Mouse (Mus musculus): ENCODE data around the gene Minos1. TPM values are rescaled to one million over a fixed set of nuclear protein-coding genes. Genes with fewer than 3 reads are reported as not detected.
A peak's percentile ranks its signal among the peaks of the same experiment; 100 is the strongest.

Gene Minos1
- total and polyA plus RNA-seq, 2 experiments from 2014 or later, result 17.1 to 462 TPM

DNA sequence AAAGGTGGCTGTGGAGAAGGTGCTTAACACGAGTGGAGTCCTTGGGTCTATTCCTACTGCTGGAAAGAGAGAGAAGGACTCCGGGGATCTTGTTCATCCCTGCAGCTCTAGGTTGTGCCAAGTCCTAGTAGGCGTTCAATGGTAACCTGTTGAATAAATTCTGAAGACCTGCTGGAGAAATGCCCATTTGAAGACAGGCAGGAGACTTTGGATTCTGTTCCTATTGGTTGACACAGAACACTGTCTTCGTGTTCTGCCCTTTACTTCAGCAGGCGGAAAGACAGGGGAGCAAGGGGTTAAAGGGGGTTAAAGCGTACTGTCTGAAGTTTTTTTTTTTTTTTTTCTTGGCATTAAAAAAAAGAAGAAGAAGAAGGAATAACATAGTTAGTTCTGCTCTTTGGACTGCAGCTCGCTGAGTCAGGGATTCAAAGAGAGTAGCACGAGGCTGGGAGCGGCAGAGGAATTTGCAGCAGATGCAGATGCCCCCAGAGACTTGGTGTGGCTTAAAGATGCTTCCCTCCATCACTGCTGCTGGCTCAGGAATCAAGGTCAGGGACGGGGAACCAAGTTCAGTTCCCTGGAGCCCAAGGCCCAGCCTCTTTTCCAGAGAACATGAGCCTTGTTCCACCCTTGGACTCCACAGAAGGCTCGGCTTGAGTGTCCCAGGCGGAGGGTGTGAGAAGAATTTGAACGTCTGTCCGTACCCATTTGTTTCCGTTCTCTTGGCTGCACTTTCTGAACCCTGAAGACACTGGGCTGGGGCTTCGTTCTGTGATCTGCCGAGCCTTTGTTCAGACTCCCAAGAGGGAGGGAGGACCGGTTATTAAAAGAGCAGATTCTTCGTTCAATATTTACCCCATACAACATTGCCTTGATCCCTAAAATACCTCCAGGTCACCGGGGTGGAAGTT lies 44.4 kb upstream of the Minos1 start:
- Histone ChIP-seq H3K9me3 (ENCODE audit: low read length) (no peaks in the 10 kb centered on the region), H3K9ac (replicated peaks; ENCODE audit: low read length) (no peak overlapping the region), H3K27ac (peak overlapping the region; percentile 2; the same call in 1 of the 2 replicates), H3K27me3 (ENCODE audit: insufficient read depth, low read length) (no peaks in the 10 kb centered on the region), H3K4me1 (ENCODE audit: insufficient read depth, low read length) (no peaks in the 10 kb centered on the region), H3K4me2 (ENCODE audit: low read depth, low read length) (no peak overlapping the region), H3K4me3 (ENCODE audit: low read length) (no peak overlapping the region), H3K36me3 (ENCODE audit: insufficient read depth, low read length) (no peaks in the 10 kb centered on the region)
- WGBS, result 45% methylated on average over 20 of the region's 20 CpGs
- no peak for ATAC-seq
- no peak for TF ChIP-seq CTCF (IDR thresholded peaks at IDR 0.05; ENCODE audit: low read depth)
- peak; percentile 43 for DNase-seq (ENCODE audit: low spot score)

DNA sequence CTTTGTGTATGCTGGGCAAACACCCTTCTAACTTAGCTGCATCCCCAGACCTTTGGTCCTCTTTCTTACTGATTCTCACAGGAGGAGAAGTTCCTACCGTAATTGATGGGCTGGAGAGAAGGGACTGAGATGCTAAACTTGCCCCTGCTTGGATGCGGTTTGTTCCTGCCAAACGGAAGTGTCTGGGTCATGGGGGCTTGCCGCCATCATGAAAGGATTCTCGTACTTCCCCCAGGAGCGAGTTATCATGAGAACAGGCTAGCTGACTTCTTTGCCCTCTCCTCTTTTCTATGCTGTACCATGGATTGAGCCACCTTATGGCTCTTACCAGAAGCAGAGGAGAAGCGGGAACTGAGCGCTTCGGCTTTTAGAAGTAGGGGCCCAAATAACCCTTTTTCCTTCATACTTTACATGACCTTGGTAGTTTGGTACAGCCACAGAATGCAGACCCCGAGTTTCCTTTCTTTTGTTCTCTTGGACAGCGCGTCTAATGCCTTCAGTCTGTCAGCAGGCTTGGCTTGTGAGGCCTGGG lies 38.9 kb upstream of the Minos1 start:
- Histone ChIP-seq H3K4me1 (ENCODE audit: insufficient read depth, low read length) (no peaks in the 10 kb centered on the region), H3K9ac (replicated peaks; ENCODE audit: low read length) (no peak overlapping the region), H3K27ac (no peak overlapping the region), H3K4me2 (ENCODE audit: low read depth, low read length) (no peak overlapping the region), H3K9me3 (ENCODE audit: low read length) (no peaks in the 10 kb centered on the region), H3K27me3 (ENCODE audit: insufficient read depth, low read length) (no peaks in the 10 kb centered on the region), H3K36me3 (ENCODE audit: insufficient read depth, low read length) (no peaks in the 10 kb centered on the region), H3K4me3 (ENCODE audit: low read length) (no peak overlapping the region)
- ATAC-seq, result no peak
- DNase-seq (ENCODE audit: low spot score), result no peak
- WGBS, result 53% methylated on average over 12 of the region's 12 CpGs
- no peak for TF ChIP-seq CTCF (IDR thresholded peaks at IDR 0.05; ENCODE audit: low read depth)

DNA sequence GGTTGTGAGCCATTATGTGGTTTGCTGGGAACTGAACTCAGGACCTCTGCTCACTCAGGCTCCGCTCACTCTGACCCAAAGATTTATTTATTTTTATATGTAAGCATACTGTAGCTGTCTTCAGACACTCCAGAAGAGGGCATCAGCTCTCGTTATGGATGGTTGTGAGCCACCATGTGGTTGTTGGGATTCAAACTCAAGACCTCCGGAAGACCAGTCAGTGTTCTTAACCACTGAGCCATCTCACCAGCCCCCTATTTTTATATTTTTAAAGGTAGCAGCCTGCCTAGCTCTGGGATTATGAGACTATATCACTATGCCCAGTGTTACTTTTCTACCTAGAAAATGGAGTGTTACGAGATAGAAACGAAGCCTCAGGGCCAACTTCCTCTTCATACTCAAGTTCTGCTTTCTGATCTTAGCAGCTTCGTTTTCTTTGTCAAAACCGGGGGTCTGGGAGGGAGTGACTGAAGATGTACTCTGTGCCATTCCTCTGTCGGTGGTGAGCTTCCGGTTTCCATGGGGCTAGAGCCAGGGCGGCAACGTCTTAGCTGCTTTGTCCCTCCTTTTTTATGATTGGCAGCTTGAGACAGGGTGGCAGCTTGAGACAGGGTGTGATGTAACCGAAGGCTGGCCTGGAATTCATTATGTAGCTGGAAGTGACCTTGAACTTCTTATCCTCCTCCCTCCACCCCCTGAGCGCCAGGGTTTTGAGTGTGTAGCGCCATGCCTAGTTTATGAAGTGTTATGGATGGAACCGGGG lies 38.3 kb upstream of the Minos1 start:
- no peak for TF ChIP-seq CTCF (IDR thresholded peaks at IDR 0.05; ENCODE audit: low read depth)
- Histone ChIP-seq H3K9ac (replicated peaks; ENCODE audit: low read length) (no peak overlapping the region), H3K4me1 (ENCODE audit: insufficient read depth, low read length) (no peaks in the 10 kb centered on the region)

DNA sequence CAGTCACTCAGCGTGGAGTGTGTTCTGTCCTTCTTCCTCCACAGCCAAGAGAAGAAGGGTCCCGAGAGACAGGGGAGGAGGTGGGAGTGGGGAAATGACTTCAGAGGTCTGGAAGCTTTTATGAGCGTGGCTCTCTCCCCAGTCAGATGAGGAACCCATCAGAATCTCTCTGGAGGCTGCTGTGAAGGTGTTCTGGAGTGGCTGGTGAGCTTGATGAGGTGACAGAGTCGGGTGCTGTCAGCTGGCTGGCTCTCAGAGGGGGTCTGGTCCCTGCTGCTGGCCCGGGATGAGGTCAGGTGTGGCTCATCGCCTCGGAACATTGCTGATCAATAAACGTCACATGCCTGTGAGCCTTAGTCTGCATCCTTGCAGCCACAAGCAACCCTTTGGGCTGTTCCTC lies 36.2 kb upstream of the Minos1 start:
- no peak for TF ChIP-seq CTCF (IDR thresholded peaks at IDR 0.05; ENCODE audit: low read depth)

More for the DNA sequence above, 38.3 kb upstream of the Minos1 start:
- no peak for ATAC-seq
- Histone ChIP-seq H3K9me3 (ENCODE audit: low read length) (no peaks in the 10 kb centered on the region), H3K36me3 (ENCODE audit: insufficient read depth, low read length) (no peaks in the 10 kb centered on the region), H3K4me3 (ENCODE audit: low read length) (no peak overlapping the region), H3K27me3 (ENCODE audit: insufficient read depth, low read length) (no peaks in the 10 kb centered on the region), H3K4me2 (ENCODE audit: low read depth, low read length) (no peak overlapping the region), H3K27ac (no peak overlapping the region)
- WGBS, result 70% methylated on average over 15 of the region's 15 CpGs
- no peak for DNase-seq (ENCODE audit: low spot score)

DNA sequence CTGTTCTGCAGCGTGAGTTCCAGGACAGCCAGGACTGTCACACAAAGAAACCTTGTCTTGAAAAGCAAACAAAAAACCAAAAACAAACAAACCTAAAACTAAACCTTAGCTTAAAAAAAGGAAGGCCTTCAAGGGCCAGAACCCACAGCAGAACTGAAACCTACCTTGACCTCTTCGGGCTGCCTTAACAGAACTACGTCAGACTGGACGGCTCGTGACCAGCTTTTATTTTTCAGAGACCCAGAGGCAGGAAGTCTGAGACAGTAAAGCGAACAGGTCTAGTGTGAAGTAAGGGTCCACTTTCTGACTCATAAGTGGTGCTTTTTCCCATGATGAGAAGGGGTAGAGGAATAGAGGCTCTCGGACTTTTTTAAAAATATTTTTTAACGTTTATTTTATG lies 35.3 kb upstream of the Minos1 start:
- H3K27me3 ChIP-seq (ENCODE audit: insufficient read depth, low read length), result no peaks in the 10 kb centered on the region
- H3K36me3 ChIP-seq (ENCODE audit: insufficient read depth, low read length), result no peaks in the 10 kb centered on the region
- H3K4me1 ChIP-seq (ENCODE audit: insufficient read depth, low read length), result no peaks in the 10 kb centered on the region
- H3K27ac ChIP-seq, result no peak overlapping the region
- no peak overlapping the region for H3K9ac ChIP-seq (replicated peaks; ENCODE audit: low read length)
- H3K9me3 ChIP-seq (ENCODE audit: low read length), result no peaks in the 10 kb centered on the region
- DNase-seq (ENCODE audit: low spot score), result no peak
- no peak for TF ChIP-seq CTCF (IDR thresholded peaks at IDR 0.05; ENCODE audit: low read depth)
- no peak for ATAC-seq
- WGBS, result 85% methylated on average over 8 of the region's 8 CpGs
- no peak overlapping the region for H3K4me2 ChIP-seq (ENCODE audit: low read depth, low read length)
- H3K4me3 ChIP-seq (ENCODE audit: low read length), result no peak overlapping the region

More for the DNA sequence above, 36.2 kb upstream of the Minos1 start:
- H3K4me2 ChIP-seq (ENCODE audit: low read depth, low read length), result no peak overlapping the region
- no peak overlapping the region for H3K9ac ChIP-seq (replicated peaks; ENCODE audit: low read length)
- H3K36me3 ChIP-seq (ENCODE audit: insufficient read depth, low read length), result no peaks in the 10 kb centered on the region
- ATAC-seq, result no peak
- no peaks in the 10 kb centered on the region for H3K4me1 ChIP-seq (ENCODE audit: insufficient read depth, low read length)
- DNase-seq (ENCODE audit: low spot score), result no peak
- H3K27ac ChIP-seq, result no peak overlapping the region
- H3K9me3 ChIP-seq (ENCODE audit: low read length), result no peaks in the 10 kb centered on the region
- 77% methylated on average over 8 of the region's 8 CpGs for WGBS
- no peak overlapping the region for H3K4me3 ChIP-seq (ENCODE audit: low read length)
- no peaks in the 10 kb centered on the region for H3K27me3 ChIP-seq (ENCODE audit: insufficient read depth, low read length)

DNA sequence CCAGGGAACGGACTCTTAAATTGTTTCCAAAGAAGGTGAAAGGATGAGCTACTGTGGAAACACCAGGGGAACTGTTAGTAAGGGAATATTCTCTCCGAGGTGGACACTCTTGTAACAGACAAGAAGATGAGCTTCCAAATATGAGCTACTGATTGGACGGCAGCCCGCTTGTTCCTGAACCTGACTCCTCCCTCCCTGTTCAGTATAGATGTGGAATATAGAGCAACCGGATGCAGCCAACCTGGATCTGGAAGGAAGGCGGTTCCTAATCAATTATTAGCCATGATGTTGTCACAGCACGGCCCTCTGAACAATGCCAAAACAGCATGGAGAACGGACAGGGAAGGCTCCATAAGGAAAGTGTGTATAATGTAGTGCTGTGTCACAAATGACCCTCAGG lies 34.3 kb upstream of the Minos1 start:
- no peaks in the 10 kb centered on the region for H3K27me3 ChIP-seq (ENCODE audit: insufficient read depth, low read length)
- no peak overlapping the region for H3K9ac ChIP-seq (replicated peaks; ENCODE audit: low read length)
- no peak overlapping the region for H3K4me3 ChIP-seq (ENCODE audit: low read length)
- no peak overlapping the region for H3K27ac ChIP-seq
- no peak for ATAC-seq
- no peak overlapping the region for H3K4me2 ChIP-seq (ENCODE audit: low read depth, low read length)
- no peaks in the 10 kb centered on the region for H3K36me3 ChIP-seq (ENCODE audit: insufficient read depth, low read length)
- WGBS, result 84% methylated on average over 8 of the region's 8 CpGs
- no peak for TF ChIP-seq CTCF (IDR thresholded peaks at IDR 0.05; ENCODE audit: low read depth)
- DNase-seq (ENCODE audit: low spot score), result no peak
- H3K9me3 ChIP-seq (ENCODE audit: low read length), result no peaks in the 10 kb centered on the region
- H3K4me1 ChIP-seq (ENCODE audit: insufficient read depth, low read length), result no peaks in the 10 kb centered on the region
